Mouse (Mus musculus) WW6 (cell line): ENCODE results near the gene Dusp22.

ENCODE experiments used
- DNase-seq: peaks from one replicate; pipeline ENCODE4 v3.0.0-alpha.2; 2013; ENCODE audit warnings: low read depth, low spot score

The Dusp22 gene

DNA sequence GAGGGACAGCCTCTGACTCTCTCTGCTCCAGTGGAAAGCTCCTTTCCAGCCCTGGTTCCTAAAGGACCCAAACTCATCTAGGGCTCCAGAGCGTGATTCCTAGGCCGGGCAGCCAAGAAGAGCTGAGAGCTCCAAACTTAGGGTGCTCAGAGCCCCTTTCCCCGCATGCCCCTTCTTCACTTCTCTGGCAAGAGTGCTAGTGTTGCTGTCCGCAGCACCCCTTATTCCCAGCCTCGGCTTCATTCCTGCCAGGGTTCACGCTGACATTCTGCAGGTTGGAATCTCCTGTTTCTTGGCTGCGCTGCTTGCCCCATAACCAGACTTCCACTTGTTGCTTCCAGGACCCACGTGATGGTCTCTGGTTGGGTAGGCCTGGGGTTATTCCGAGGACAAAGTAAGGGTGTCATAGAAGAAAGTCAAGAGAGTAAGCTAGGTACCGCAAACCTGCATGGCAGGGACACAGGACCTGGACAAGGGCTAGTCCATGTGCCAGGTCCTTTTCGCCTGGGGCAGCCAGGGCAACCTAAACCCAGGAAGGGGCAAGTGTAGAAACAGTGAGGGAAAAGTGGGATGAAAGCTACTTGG, 89.8 kb downstream of the Dusp22 start:
- DNase-seq: no peak

DNA sequence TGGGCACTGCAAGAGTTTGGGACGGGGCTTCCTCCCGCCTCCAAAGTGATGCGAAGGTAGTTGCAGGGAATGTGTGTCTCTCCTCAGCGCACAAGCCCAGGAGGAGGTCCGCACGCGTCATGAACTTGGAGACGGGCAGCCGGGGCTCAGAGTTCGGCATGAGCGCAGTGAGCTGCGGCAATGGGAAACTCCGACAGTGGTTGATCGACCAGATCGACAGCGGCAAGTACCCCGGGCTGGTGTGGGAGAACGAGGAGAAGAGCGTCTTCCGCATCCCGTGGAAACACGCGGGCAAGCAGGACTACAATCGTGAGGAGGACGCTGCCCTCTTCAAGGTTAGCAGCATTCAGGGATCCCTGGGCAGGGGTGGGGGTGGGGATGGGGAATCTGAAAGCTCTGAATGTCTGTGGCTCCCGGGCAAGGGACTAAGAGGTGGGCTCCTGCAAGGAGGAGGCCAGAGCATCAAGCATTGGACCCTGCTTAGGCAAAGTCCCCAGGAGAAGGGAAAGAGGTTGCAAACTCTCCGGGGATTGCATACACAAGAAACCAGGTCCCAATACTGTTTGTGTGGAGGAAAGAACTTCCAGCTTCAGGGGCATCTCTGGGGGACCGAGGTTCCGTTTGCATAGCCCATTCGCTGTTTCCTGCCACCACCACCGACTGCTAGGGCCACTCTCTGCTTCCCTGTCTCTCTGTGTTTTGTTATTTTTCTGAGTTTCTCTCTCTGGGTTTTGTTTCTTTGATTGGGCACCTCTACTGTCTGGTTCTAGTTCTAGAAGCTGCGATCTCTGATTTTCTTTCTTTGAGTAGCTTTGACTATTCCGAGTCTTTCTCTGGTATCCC, 90.9 kb downstream of the Dusp22 start:
- DNase-seq: no peak

DNA sequence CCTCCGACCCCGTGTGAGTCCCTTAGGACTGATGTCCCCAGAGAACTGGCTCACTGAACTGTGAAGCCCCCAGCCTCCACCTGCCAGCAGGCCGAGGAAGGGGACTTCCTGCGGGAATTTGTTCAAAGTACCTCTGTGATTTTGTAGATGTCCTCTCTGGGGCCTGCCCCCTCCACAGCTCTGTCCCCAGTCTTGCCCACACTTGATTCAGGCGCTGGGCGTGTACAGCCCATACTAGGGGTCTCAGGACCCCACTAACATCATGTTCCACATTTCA, 91.4 kb downstream of the Dusp22 start:
- DNase-seq: no peak

DNA sequence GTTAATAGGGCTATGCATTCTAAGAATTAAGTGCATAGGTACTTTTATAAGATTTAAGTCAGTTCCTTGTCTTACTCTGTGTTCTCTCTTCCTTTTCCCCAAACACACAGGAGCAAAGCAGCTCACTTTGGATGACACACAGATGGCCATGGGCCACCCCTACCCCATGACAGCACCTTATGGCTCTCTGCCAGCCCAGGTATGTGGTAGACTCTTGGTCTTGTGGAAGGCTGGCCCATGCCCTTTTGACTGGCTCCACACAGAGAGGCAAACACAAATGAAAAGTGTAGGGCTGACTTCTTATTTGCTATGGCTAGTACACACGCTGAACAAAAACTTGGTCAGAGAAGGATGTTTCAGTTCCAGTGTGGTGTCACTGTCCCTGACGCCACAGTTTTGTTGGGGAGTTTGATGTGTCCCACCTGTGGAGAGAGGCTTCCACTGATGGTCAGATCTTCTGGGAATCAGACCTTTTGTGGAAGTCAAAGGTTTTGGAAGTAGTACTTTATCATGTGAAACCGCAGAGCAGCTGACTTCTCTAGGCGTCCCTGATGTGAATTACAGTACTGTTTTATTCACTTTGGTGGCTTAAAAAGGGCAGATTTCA, 92.9 kb downstream of the Dusp22 start:
- DNase-seq: no peak

DNA sequence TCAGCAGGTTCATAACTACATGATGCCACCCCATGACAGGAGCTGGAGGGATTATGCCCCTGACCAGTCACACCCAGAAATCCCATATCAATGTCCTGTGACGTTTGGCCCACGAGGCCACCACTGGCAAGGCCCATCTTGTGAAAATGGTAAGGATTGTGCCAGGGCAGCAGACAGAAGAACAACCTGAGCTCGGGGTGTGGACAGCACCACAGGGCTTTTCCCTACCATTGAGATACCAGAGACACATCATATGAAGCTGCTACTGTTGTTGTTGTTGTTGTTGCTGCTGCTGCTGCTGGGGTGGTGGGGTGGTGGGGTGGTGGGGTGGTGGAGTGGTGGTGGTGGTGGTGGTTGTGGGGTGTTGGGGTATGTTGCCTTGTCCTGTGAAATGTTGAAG, 93.6 kb downstream of the Dusp22 start:
- no peak for DNase-seq

DNA sequence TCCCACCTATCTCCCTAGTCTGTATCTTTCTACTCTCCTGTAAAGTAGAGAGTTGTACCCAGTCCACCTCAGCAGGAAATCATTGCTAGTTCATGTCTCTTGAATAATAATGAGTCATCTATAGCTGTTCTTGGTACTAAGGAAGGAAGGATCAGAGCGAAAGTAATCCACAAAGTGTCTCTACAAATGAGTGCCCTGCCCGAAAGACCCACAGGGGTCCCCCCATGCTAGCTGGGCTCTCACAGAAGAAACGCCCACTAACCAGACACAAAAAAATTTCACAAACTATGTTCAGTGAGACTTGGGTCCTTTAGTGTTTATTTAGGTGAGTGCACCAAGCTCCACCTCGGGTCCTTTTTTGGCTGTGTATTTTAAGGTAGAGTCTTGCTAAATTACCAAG, 94.3 kb downstream of the Dusp22 start:
- no peak for DNase-seq

DNA sequence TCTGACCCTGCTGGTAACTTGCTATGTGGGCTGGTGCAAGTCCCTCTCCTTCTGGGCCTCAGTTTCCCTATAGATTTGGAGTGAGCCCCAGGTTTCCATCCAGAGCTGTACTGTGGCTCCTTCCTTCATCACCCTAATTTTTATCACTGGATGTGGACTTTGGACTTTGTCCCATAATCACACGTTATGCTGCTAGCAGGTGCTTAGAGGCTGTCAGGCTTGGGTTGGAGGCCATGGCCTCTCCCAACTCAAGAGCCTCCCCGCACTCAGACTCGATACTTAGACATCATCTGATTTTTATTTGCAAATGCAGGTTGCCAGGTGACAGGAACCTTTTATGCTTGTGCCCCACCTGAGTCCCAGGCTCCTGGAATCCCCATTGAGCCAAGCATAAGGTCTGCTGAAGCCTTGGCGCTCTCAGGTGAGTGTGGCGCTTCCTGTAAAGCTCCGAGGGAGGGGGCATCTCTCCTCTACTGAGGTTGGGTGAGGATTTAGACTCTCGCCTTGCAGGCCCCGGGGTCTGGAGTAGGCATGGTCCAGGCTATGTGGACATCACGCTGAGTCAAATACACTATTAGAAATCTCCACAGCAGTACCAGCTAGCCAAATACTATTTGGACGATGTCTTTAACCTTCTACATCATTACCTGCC, 95.2 kb downstream of the Dusp22 start:
- no peak for DNase-seq

DNA sequence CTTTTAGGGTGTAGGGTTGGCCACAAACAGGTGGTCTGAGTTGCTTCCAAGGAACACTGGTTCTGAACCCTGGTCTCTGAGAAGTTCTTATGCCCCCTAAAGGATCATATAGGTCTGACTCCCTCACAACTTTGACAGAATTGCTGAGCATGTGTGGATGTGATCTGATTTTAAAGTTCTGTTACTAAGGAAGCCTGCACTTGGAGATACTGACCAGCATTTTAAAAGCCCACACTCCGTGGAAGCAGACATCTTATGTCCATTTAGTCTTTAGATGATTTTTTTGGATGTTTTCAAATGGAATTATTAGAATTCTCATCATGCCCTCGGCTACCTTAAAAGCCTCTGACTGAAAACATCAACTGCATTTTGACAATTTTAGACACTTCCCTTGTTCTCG, 95.8 kb downstream of the Dusp22 start:
- DNase-seq: no peak

DNA sequence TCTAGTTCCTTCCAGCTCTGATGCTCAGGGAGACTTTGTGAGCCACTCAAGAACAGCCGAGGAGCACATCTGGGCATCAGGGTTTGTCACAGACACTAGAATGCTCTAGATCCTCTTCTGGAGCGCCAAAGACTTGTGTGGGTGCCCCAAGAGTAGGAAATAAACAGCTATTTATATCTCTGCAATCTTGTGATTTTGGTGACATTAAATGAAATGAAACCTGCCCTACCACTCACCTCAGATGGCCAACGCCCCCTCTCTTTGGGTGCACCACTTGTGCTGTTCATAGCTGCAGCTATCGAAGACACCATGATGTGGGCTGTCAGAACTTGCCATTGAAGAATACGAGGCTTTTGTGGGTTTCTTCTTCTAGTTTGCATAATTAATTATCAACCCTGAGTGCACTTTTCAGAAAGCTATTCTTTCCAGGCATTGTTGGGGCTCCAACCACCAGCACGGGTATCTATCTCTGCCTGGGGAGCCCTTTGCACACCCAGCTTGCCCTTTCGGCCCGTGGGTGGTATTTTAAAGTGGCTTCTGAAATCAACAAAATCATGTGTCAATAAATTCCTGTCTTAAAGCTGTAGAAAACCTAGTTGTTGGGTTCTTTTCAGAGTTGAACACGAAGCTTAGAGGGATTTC, 96.3 kb downstream of the Dusp22 start:
- DNase-seq: no peak

DNA sequence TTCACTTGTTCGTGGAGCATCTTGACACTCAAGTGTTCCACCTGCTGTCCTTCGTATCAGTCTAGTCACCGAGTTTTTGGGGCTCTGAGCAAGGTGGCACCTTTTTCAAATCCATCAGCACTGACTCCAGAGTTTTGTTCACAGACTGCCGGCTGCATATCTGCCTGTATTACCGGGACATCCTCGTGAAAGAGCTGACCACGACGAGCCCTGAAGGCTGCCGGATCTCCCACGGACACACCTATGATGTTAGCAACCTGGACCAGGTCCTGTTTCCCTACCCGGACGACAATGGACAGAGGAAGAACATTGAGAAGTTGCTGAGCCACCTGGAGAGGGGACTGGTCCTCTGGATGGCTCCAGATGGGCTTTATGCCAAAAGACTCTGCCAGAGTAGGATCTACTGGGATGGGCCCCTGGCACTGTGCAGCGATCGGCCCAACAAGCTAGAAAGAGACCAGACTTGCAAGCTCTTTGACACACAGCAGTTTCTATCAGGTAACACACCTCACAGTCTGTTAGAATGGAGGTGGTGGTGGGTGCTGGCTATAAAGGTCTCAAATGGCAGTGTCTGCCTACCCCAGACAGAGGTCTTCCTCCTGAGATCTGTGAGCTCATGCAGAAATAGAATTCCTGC, 97.6 kb downstream of the Dusp22 start:
- no peak for DNase-seq

DNA sequence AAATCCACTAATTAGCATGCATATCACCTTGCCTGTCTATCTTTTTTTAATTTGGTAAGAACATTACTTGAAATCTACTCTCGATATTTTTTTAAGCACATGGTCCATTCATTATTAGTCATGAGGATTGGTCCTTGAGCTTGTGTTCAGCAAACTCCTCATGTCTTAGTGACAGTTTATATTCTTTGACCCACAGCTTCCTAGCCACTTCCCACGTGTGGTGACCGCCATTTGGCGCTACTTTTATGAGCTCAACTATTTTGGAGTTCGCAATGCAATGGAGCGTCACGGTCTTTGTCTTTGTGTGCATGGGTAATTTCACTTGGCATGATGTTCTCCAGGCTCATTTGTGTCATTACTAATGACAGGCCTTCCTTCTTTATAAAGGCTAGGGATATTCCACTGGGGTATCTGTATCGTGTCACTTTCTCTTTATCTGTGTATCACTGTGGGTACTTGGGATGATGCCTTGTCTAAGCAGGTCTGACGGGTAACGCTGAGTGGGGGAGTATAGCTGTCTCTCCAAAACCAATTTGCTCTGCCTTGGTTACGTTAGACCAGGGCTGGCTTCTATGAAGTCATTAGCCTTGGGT, 99.1 kb downstream of the Dusp22 start:
- no peak for DNase-seq

DNA sequence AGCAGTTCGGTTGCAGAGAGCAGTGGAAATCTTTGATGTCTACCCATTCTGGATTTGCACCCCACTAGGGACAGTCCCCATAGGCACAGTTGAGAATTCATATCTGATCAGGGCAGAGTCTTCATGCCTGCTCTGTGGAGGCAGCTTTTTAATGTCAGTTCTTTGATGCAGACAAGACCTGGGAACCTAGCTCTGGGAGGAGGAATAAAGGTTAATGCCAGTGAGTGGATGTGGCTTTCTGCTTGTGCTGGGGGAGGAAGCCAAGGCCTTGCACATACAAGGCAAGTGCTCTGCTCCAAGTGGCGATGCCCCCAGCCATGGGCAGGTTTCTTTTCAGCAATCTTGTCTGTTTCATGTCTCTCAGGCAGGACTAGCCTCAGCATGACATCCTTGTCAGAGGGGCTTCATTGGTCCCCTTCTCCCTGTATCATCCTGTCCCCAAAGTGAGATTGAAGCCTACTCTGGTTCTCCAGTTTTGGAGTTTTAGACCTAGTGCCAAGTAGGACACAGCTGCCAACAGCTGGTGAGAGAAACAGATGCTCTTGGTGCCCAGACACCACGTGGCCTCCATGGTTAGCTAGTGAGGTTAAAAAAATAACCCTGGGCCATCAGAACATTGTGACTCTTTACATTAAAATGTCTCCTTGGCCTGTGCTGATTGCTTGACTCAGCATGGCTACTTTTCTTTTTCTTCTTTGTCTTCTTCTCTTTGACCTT, 100.7 kb downstream of the Dusp22 start:
- no peak for DNase-seq
